Mouse (Mus musculus) Patski (cell line): ENCODE measurements around the gene S1pr5. TPM values are rescaled to one million over a fixed set of nuclear protein-coding genes. Genes with fewer than 3 reads are reported as not detected.
"Not testable (repeated sequence)": the region's sequence is repeated elsewhere in the genome, so short reads cannot be mapped to it uniquely, and the experiment has no call there.

ENCODE experiments used
- ATAC-seq: fragments of 100-300 bp; one replicate; pipeline ENCODE4 v1.8.0; 2021
- CTCF ChIA-PET: fragments of 350-600 bp; sonication (Branson Sonifier 250); formaldehyde crosslinking; loops from one replicate; lab custom pipeline; 2022; ENCODE audit warnings: inconsistent platforms; lab: Charles Lee
- POLR2A ChIA-PET: fragments of 350-600 bp; sonication (Branson Sonifier 250); formaldehyde crosslinking; loops from one replicate; lab custom pipeline; 2022; ENCODE audit warnings: antibody characterized with exemption, inconsistent platforms; lab: Charles Lee
- DNase-seq: peaks from one replicate; pipeline ENCODE4 v3.0.0-alpha.2; 2011; ENCODE audit warnings: low read depth, low spot score
- H3K27me3 ChIP-seq: fragments of 371-371 bp; one replicate; pipeline ENCODE4 v1.5.1; 2021
- CTCF ChIP-seq: fragments of 100-300 bp; IDR thresholded peaks from one replicate; pipeline ENCODE4 v1.5.1; 2021
- in situ Hi-C: fragments of 300-500 bp; cut with MboI; formaldehyde crosslinking; loops from 3 replicates; pipeline ENCODE4 v1.11.1; 2018; ENCODE audit warnings: low pct_unique_long_range_greater_than_20kb, mixed read lengths
- polyA plus RNA-seq: library from polyadenylated mRNA; unstranded; gene quantifications from one replicate; pipeline ENCODE4 v1.2.3, GENCODE M21; 2021

The S1pr5 gene
- polyA plus RNA-seq, 1 experiment from 2014 or later, result not detected

DNA sequence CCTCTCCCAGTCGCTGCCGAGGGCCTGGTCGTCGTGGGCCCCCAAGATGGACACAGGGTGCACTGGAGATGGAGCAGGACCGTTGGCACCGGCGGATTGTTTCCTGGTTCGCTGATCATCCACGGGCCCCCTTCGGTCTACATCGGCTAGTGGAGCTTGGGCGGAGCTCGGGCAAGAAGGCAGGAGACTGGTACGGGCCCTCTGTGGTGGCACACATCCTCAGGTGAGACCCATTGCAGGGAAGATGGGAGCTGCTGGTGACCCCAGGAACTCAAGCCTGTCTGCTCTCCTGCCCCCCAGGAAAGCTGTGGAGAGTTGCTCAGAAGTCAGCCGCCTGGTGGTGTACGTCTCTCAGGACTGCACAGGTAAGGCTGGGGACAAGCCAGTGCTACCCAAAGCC lies 20.1 kb upstream of the S1pr5 start:
- TF ChIP-seq CTCF, result no peak
- no peak for DNase-seq
- H3K27me3 ChIP-seq, result no peaks in the 10 kb centered on the region
- in situ Hi-C loops, result no loop called here
- POLR2A ChIA-PET, result interaction anchor here (0.6 kb wide), 1 partner anchor 43 kb away, joined by 3 read pairs; no protein-coding TSS in a partner anchor
- CTCF ChIA-PET, result interaction anchor here (1.2 to 1.9 kb wide), 2 partner anchors 9 to 12 kb away, joined by 4 read pairs; no protein-coding TSS in a partner anchor
- ATAC-seq, result no peak

DNA sequence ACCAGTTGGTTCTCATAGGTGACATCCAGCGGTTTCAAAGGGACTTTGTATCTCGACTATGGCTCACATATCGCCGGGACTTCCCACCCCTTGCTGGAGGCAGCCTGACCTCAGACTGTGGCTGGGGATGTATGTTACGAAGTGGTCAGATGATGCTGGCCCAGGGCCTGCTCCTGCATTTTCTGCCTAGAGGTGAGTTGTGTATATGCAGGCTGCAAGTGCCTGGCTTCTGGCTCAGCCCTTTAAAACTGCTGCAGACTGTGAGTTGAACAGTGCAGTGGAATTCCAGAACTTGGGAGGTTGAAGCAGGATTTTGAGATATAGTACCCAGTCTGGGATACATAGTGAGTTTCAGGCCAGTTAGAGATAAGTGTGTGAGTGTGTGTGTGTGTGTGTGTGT lies 18.6 kb upstream of the S1pr5 start:
- POLR2A ChIA-PET, result interaction anchor here (0.6 to 1.2 kb wide), 2 partner anchors 81 to 227 kb away, joined by 4 read pairs; no protein-coding TSS in a partner anchor
- H3K27me3 ChIP-seq, result no peaks in the 10 kb centered on the region
- no peak for TF ChIP-seq CTCF
- no peak for DNase-seq
- CTCF ChIA-PET, result no interaction called here
- no peak for ATAC-seq
- in situ Hi-C loops, result no loop called here

- no peak for TF ChIP-seq CTCF
- POLR2A ChIA-PET, result interaction anchor here (0.8 to 1.5 kb wide), 9 partner anchors 11 to 91 kb away, joined by 3 to 5 read pairs (median 4); partner anchors contain the start of gene Keap1
- no peak for DNase-seq
- no peaks in the 10 kb centered on the region for H3K27me3 ChIP-seq
- CTCF ChIA-PET, result interaction anchor here (2.0 kb wide), 1 partner anchor 24 kb away, joined by 6 read pairs; no protein-coding TSS in a partner anchor
- ATAC-seq, result no peak
- in situ Hi-C loops, result no loop called here
Measured at GRCm38 (mm10) chr9:21265611-21266010, 17.4 kb upstream of the S1pr5 start.

GRCm38 (mm10) chr9:21265000-21265561 lies 16.8 kb upstream of the S1pr5 start, which contains the start of gene Atg4d:
Gene Atg4d (plus strand): TSS chr9:21265293.
- DNase-seq, result peak; percentile 85
- POLR2A ChIA-PET, result interaction anchor here (0.7 to 1.5 kb wide), 6 partner anchors 9 to 92 kb away, joined by 3 to 5 read pairs (median 4); partner anchors contain the start of gene Keap1
- peak; percentile 87 for ATAC-seq
- in situ Hi-C loops, result no loop called here
- no peaks in the 10 kb centered on the region for H3K27me3 ChIP-seq
- no peak for TF ChIP-seq CTCF
- CTCF ChIA-PET, result interaction anchor here (0.9 to 2.0 kb wide), 2 partner anchors 24 to 105 kb away, joined by 3 to 6 read pairs; no protein-coding TSS in a partner anchor

GRCm38 (mm10) chr9:21264272-21264999 lies 16.2 kb upstream of the S1pr5 start:
- no peak for ATAC-seq
- in situ Hi-C loops, result no loop called here
- CTCF ChIA-PET, result interaction anchor here (0.9 to 2.0 kb wide), 2 partner anchors 23 to 106 kb away, joined by 3 to 6 read pairs; no protein-coding TSS in a partner anchor
- POLR2A ChIA-PET, result interaction anchor here (0.7 to 1.5 kb wide), 3 partner anchors 10 to 39 kb away, joined by 3 to 4 read pairs (median 3); no protein-coding TSS in a partner anchor
- no peak for TF ChIP-seq CTCF
- H3K27me3 ChIP-seq, result peaks cover 2% of the 10 kb centered on the region
- no peak for DNase-seq

DNA sequence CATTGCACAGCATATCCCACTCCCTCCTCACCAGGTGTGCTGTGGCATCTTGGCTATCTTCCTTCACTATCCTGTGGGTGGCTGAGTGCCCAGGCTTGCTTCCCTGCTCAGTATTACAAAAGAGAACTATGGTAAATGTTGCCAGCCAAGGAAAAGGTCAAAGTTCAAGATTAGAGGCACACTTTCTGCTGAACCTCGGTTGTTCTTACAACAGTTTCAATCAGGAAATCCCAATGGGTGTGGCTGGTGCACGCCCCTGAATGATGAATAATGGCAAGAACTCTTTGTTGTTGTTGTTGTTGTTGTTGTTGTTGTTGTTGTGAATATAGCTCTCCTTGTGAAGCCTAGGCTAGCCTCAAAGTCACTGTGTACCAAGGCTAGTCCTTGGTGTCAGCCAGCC lies 13.6 kb upstream of the S1pr5 start:
- ChIA-PET POLR2A (no interaction called here), CTCF (no interaction called here)
- in situ Hi-C loops, result no loop called here
- no peak for TF ChIP-seq CTCF
- H3K27me3 ChIP-seq, result peaks cover 2% of the 10 kb centered on the region
- DNase-seq (no peak), ATAC-seq (no peak)

DNA sequence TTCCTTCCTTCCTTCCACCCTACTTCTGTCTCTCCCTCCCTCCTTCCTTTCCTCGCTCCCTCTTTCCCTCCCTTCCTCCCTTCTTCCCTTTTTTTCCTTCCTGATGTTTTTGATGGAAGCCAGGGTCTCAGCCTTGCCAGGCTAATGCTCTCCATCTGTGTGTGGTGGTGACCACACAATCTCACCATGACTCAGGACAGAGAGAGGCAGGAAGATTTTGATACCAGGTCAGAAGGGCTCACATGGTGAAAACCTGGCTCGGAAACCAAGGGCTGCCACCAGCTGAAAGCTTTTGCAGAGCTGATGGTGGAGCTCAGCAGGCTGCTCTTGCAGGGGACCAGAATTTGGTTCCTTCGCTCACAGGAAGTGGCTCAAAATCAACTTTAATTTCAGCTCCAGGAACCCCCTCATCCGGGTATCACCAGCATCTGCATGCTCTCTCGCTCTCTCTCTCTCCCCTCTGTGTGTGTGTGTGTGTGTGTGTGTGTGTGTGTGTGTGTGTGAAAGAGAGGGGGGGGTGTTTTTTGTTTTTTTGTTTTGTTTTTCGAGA lies 12.3 kb upstream of the S1pr5 start:
- ChIA-PET CTCF (no interaction called here), POLR2A (no interaction called here)
- ATAC-seq (no peak), DNase-seq (no peak)
- no peak for TF ChIP-seq CTCF
- in situ Hi-C loops, result no loop called here
- peaks cover 2% of the 10 kb centered on the region for H3K27me3 ChIP-seq

- POLR2A ChIA-PET, result interaction anchor here (1.2 kb wide), 1 partner anchor 17 kb away, joined by 10 read pairs; no protein-coding TSS in a partner anchor
- CTCF ChIA-PET, result interaction anchor here (1.1 kb wide), 1 partner anchor 112 kb away, joined by 3 read pairs; no protein-coding TSS in a partner anchor
- in situ Hi-C loops, H3K27me3 ChIP-seq, DNase-seq, ATAC-seq: not testable (repeated sequence)
Measured at GRCm38 (mm10) chr9:21256349-21256748, 8.1 kb upstream of the S1pr5 start.

DNA sequence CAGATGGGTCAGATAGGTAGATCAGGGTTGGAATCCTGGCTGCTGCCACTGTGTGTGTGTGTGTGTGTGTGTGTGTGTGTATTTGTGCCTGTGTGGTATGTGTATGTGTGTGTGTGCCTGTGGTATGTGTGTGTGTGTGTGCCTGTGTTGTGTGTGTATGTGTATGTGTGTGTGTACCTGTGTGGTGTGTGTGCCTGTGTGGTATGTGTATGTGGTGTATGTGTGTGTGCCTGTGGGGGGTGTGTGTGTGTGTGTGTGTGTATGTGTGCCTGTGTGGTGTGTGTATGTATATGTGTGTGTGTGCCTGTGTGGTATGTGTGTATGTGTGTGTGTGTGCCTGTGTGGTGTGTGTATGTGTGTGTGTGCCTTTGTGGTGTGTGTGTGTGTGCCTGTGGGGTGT lies 6.4 kb upstream of the S1pr5 start:
- no peak for ATAC-seq

DNA sequence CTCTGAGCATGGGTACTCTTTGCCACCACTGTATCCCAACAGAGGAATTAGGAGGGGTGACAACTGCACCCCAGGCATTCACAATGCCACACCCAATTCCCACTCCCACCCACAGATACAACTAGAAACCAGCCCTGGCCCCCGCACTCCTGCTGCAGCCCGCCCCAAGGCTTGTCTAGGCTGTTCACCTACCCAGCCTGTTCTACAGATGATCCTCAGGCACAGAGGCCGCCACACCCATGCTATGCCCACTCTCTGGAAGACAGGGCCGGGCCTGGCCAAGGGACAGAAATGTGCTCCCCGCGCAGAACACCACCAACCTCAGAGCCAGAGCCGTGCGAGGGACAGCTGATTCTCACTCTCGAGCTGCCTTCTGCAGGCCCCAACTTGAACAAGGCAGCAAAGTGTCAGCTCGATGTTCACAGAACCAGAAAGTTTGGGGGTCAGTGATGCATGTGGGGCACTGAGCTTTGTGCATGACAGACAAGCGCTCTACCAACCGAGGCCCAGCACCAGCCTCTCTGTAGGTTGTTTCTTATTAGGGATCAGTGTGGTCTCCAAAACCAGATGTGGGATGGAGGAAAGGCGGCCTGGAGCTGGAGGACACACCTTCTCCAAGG lies 3.0 kb upstream of the S1pr5 start:
- DNase-seq, result no peak
- TF ChIP-seq CTCF, result no peak
- ChIA-PET POLR2A (no interaction called here), CTCF (interaction anchor here (1.3 kb wide), 1 partner anchor 31 kb away, joined by 3 read pairs; no protein-coding TSS in a partner anchor)
- peaks cover 20% of the 10 kb centered on the region for H3K27me3 ChIP-seq
- in situ Hi-C loops, result no loop called here
- no peak for ATAC-seq

More for the DNA sequence above, 6.4 kb upstream of the S1pr5 start:
- ChIA-PET POLR2A (no interaction called here), CTCF (no interaction called here)
- H3K27me3 ChIP-seq, result peaks cover 6% of the 10 kb centered on the region
- no peak for TF ChIP-seq CTCF
- in situ Hi-C loops, result no loop called here
- DNase-seq, result no peak
